Mouse (Mus musculus): Measurements from ENCODE around the gene Gm44973. TPM values are rescaled to one million over a fixed set of nuclear protein-coding genes. Genes with fewer than 3 reads are reported as not detected.
"Not testable (repeated sequence)": the region's sequence is repeated elsewhere in the genome, so short reads cannot be mapped to it uniquely, and the experiment has no call there.

Gene Gm44973
- polyA plus RNA-seq, 1 experiment: not detected

GRCm38 (mm10) chr7:4995268-4996002, 19.9 kb upstream of the Gm44973 start:
- H3K27ac ChIP-seq (ENCODE audit: insufficient read depth, low read depth, low read length): no peak overlapping the region
- TF ChIP-seq POLR2A (IDR thresholded peaks at IDR 0.05; ENCODE audit: borderline replicate concordance, low read depth, low read length): no peak
- H3K4me1 ChIP-seq (ENCODE audit: control insufficient read depth, insufficient read depth, low read length): peaks cover 5% of the 10 kb centered on the region; the same call in 1 of the 2 replicates
- H3K4me3 ChIP-seq (ENCODE audit: insufficient read depth, low read length): peak overlapping the region; percentile 88

- TF ChIP-seq POLR2A (IDR thresholded peaks at IDR 0.05; ENCODE audit: borderline replicate concordance, low read depth, low read length): no peak
- no peak for TF ChIP-seq CTCF (IDR thresholded peaks at IDR 0.05; ENCODE audit: low read depth, low read length)
- Histone ChIP-seq H3K4me3 (ENCODE audit: insufficient read depth, low read length) (peak within 1 kb of the TSS; percentile 88), H3K4me1 (ENCODE audit: control insufficient read depth, insufficient read depth, low read length) (peaks cover 5% of the 10 kb centered on the region; the same call in 1 of the 2 replicates), H3K27ac (ENCODE audit: insufficient read depth, low read depth, low read length) (no peak within 1 kb of the TSS)
These were observed 19.0 kb upstream of the Gm44973 start, which contains the start of gene Zfp579 for GRCm38 (mm10) chr7:4996003-4996895. Gene Zfp579 (minus strand): TSS chr7:4996158.

DNA sequence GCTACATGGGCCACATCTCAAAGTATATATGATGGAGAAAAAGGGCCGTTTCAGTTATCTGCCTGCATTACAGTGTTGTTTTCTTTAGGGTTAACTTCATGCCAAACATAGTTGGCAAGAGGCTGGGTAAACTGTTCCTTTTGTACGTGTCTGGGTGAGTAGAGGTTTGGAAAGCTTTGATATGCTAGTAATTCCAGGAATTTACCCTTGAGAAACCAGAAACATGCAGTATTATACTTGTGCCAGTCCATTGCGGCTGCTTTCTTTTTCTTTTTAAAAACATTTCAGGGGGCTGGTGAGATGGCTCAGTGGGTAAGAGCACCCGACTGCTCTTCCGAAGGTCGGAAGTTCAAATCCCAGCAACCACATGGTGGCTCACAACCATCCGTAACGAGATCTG, 18.4 kb upstream of the Gm44973 start:
- H3K4me1 ChIP-seq (ENCODE audit: control insufficient read depth, insufficient read depth, low read length): peaks cover 5% of the 10 kb centered on the region; the same call in 1 of the 2 replicates
- TF ChIP-seq CTCF (IDR thresholded peaks at IDR 0.05; ENCODE audit: low read depth, low read length): no peak
- no peak overlapping the region for H3K27ac ChIP-seq (ENCODE audit: insufficient read depth, low read depth, low read length)
- H3K4me3 ChIP-seq (ENCODE audit: insufficient read depth, low read length): no peak overlapping the region

DNA sequence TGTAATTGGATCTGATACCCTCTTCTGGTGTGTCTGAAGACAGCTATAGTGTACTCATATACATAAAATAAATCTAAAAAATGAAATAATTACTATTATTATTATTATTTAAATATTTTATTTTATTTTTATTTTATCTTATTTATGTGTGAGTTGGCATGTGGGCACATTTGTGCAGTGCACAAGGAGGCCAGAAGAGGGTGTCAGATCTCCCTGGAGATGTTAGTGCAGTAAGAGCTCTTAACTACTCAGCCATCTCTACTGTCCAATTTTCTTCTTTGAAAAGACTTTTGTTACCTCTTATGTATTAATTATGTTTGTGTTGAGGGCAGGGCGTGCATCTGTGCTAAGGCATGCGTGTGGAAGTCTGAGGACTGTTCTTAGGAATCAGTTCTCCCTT, 15.4 kb upstream of the Gm44973 start:
- Histone ChIP-seq H3K27ac (ENCODE audit: insufficient read depth, low read depth, low read length) (no peak overlapping the region), H3K4me1 (ENCODE audit: control insufficient read depth, insufficient read depth, low read length) (peaks cover 5% of the 10 kb centered on the region; the same call in 1 of the 2 replicates), H3K4me3 (ENCODE audit: insufficient read depth, low read length) (no peak overlapping the region)
- TF ChIP-seq CTCF (IDR thresholded peaks at IDR 0.05; ENCODE audit: low read depth, low read length) (no peak), POLR2A (IDR thresholded peaks at IDR 0.05; ENCODE audit: borderline replicate concordance, low read depth, low read length) (no peak)

DNA sequence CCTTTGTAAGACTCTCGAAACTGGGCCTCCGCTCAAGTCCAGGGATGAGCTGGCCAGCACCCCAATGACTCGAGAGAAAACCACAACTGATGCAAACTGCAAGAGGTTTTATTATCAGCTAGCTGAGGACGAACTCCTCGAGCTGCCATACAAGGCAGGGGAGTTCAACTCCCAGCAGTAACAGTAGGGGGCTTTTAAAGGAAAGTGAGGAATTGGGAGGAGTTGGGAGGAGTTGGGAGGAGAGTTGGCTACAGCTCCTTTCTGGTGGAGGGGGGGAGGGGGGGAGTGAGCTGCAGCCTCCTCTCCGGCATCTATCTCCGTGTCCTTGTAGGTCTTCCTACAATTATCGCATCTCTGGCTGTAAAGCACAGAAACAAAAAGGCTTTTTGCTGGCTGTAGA, 12.4 kb upstream of the Gm44973 start:
- not testable (repeated sequence) for H3K4me1 ChIP-seq (ENCODE audit: control insufficient read depth, insufficient read depth, low read length); H3K27ac ChIP-seq (ENCODE audit: insufficient read depth, low read depth, low read length); H3K4me3 ChIP-seq (ENCODE audit: insufficient read depth, low read length)

- no peak overlapping the region for H3K4me3 ChIP-seq (ENCODE audit: insufficient read depth, low read length)
- no peak overlapping the region for H3K27ac ChIP-seq (ENCODE audit: insufficient read depth, low read depth, low read length)
- H3K4me1 ChIP-seq (ENCODE audit: control insufficient read depth, insufficient read depth, low read length): peaks cover 4% of the 10 kb centered on the region; the same call in 1 of the 2 replicates
- TF ChIP-seq CTCF (IDR thresholded peaks at IDR 0.05; ENCODE audit: low read depth, low read length): no peak
- TF ChIP-seq POLR2A (IDR thresholded peaks at IDR 0.05; ENCODE audit: borderline replicate concordance, low read depth, low read length): no peak
These were observed 7.1 kb upstream of the Gm44973 start for GRCm38 (mm10) chr7:5008229-5008628.

GRCm38 (mm10) chr7:5012681-5013513, 2.4 kb upstream of the Gm44973 start:
- TF ChIP-seq CTCF (IDR thresholded peaks at IDR 0.05; ENCODE audit: low read depth, low read length) (no peak), POLR2A (IDR thresholded peaks at IDR 0.05; ENCODE audit: borderline replicate concordance, low read depth, low read length) (no peak)
- Histone ChIP-seq H3K27ac (ENCODE audit: insufficient read depth, low read depth, low read length) (0 out of 2 replicates have a peak overlapping the region, but pooled peaks have one; percentile 4), H3K4me3 (ENCODE audit: insufficient read depth, low read length) (no peak overlapping the region), H3K4me1 (ENCODE audit: control insufficient read depth, insufficient read depth, low read length) (peaks cover 11% of the 10 kb centered on the region)

DNA sequence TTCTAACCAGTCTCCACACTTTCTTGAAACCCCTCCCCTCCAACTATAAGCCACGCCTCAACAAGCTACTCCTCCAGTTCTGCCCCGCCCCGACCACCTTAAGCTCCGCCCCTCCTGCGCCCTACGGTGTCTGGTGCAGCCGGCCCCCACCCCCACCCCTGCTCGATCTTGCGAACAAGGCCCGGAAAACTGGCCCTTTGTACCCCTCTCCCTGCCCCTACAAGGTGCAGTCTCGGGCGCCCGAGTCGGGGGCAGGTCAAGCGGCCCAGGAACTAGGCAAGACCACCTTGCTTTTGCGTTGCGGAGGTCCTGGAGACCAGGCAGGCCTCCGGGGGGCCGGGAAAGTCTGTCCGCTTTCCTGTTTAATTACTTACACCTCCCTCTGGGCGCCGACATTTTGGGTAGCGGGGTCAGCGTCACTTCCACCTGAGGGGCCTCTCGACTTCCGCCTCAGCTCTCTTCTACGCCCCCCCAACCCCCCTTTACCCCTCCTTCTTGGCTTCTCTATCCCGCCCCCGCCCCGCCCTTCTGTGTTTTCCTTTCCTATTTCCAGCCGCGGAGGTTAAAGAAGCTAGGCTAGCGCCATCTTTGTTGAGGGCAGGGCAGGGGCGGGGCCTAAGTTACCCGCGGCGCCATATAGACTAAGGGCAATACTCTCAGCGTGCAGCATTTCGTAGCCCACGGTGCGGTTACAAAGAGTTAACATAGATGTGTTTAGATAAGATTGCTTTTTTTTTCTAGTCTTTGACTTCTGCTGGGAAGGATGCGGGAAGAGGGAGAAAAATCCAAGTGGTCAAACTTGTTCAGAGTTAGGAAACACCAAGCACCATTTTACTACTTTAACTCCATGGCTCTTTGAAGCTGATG, 812 bp upstream of the Gm44973 start, which contains the start of the genes Zfp524 and Fiz1:
Gene Zfp524, plus strand, starts transcription at position 165 of the 867 bp plus-strand sequence.
Gene Fiz1, minus strand, starts transcription at position 447 of the 867 bp plus-strand sequence.
- Histone ChIP-seq H3K4me1 (ENCODE audit: control insufficient read depth, insufficient read depth, low read length) (peaks cover 18% of the 10 kb centered on the region), H3K27ac (ENCODE audit: insufficient read depth, low read depth, low read length) (peak within 1 kb of the TSS; percentile 100), H3K4me3 (ENCODE audit: insufficient read depth, low read length) (peak within 1 kb of the TSS; percentile 97)
- no peak for TF ChIP-seq CTCF (IDR thresholded peaks at IDR 0.05; ENCODE audit: low read depth, low read length)
- no peak; the same call in 1 of the 2 replicates for TF ChIP-seq POLR2A (IDR thresholded peaks at IDR 0.05; ENCODE audit: borderline replicate concordance, low read depth, low read length)
